Mouse (Mus musculus) hindbrain, postnatal 0 days (tissue): ENCODE measurements at regions not wholly inside any gene's neighbourhood (a gene's known extent, or its start where the extent isn't known, plus 50 kb on each side); places are given as distances from the start of the nearest gene placed in this dataset.

Experiments used
- ATAC-seq: fragments of 200-750 bp; cut with Nextera tagmentation; 2 replicates; pipeline ENCODE4 v1.8.0; 2017; ENCODE audit warnings: mild to moderate bottlenecking, moderate TSS enrichment, moderate library complexity
- DNase-seq: peaks from one replicate; pipeline ENCODE4 v3.0.0-alpha.2; 2015; ENCODE audit warnings: low spot score
- H3K27ac ChIP-seq: fragments of 300-500 bp; sonication (generic); 2 replicates; pipeline ENCODE4 v1.5.1; 2014; ENCODE audit warnings: mild to moderate bottlenecking
- H3K27me3 ChIP-seq: fragments of 300-500 bp; sonication (generic); 2 replicates; pipeline ENCODE4 v1.6.1; 2014; ENCODE audit warnings: low read length, mixed read lengths; ENCODE audit not compliant: insufficient read depth
- H3K36me3 ChIP-seq: fragments of 300-500 bp; sonication (generic); 2 replicates; pipeline ENCODE4 v1.6.1; 2014; ENCODE audit warnings: low read length, mixed read lengths; ENCODE audit not compliant: insufficient read depth
- H3K4me1 ChIP-seq: fragments of 300-500 bp; sonication (generic); 2 replicates; pipeline ENCODE4 v1.6.1; 2014; ENCODE audit warnings: antibody characterized with exemption, low read length, mixed read lengths; ENCODE audit not compliant: insufficient read depth
- H3K4me2 ChIP-seq: fragments of 300-500 bp; sonication (generic); 2 replicates; pipeline ENCODE4 v1.6.1; 2014; ENCODE audit warnings: low read depth, mild to moderate bottlenecking, low read length, moderate library complexity, mixed read lengths
- H3K4me3 ChIP-seq: fragments of 300-500 bp; sonication (generic); 2 replicates; pipeline ENCODE4 v1.5.1; 2014; ENCODE audit warnings: low read length
- H3K9ac ChIP-seq: fragments of 300-500 bp; sonication (generic); replicated peaks from 2 replicates; pipeline ENCODE4 v1.6.1; 2014; ENCODE audit warnings: mild to moderate bottlenecking, low read length, moderate library complexity, mixed read lengths
- H3K9me3 ChIP-seq: fragments of 300-500 bp; sonication (generic); 2 replicates; pipeline ENCODE4 v1.6.1; 2016; ENCODE audit warnings: low read length, mixed read lengths
- CTCF ChIP-seq: IDR thresholded peaks from 2 replicates; pipeline ENCODE4 v1.5.1; 2016; ENCODE audit warnings: antibody characterized with exemption, control low read depth, low read depth
- WGBS: fragments of 180-500 bp; shearing (Covaris S2); extraction: QIAGEN DNeasy Blood & Tissue Kit; methylation state at CpG from one replicate; pipeline ENCODE4 v1.1.7; 2014; 5-methylcytosine and 5-hydroxymethylcytosine counted together

GRCm38 (mm10) chr13:97548527-97548977 lies 211.9 kb downstream of the Gm10260 start:
- Histone ChIP-seq H3K27ac (peak overlapping the region; percentile 60; the same call in 1 of the 2 replicates), H3K9ac (no peak overlapping the region), H3K27me3 (no peaks in the 10 kb centered on the region), H3K9me3 (no peaks in the 10 kb centered on the region), H3K4me1 (peaks cover 6% of the 10 kb centered on the region; the same call in 1 of the 2 replicates), H3K4me2 (no peak overlapping the region), H3K36me3 (no peaks in the 10 kb centered on the region), H3K4me3 (no peak overlapping the region)
- DNase-seq (peak; percentile 31), ATAC-seq (no peak)
- WGBS = 26% methylated on average over 9 of the region's 9 CpGs
- no peak for TF ChIP-seq CTCF

- H3K36me3 ChIP-seq = no peaks in the 10 kb centered on the region
- H3K9me3 ChIP-seq = no peaks in the 10 kb centered on the region
- H3K27me3 ChIP-seq = no peaks in the 10 kb centered on the region
- H3K9ac ChIP-seq = no peak overlapping the region
- H3K27ac ChIP-seq = 0 out of 2 replicates have a peak overlapping the region, but pooled peaks have one; percentile 32
- no peak overlapping the region for H3K4me3 ChIP-seq
- peaks cover 6% of the 10 kb centered on the region; the same call in 1 of the 2 replicates for H3K4me1 ChIP-seq
- WGBS = 52% methylated on average over 5 of the region's 5 CpGs
- ATAC-seq (no peak), DNase-seq (no peak)
- H3K4me2 ChIP-seq = no peak overlapping the region
- no peak for TF ChIP-seq CTCF
These were observed 213.5 kb downstream of the Gm10260 start for GRCm38 (mm10) chr13:97546936-97547335.

- H3K9me3 ChIP-seq = no peaks in the 10 kb centered on the region
- no peaks in the 10 kb centered on the region for H3K27me3 ChIP-seq
- no peak overlapping the region for H3K4me3 ChIP-seq
- no peaks in the 10 kb centered on the region for H3K36me3 ChIP-seq
- WGBS = 17% methylated on average over 9 of the region's 9 CpGs
- peak; percentile 85 for ATAC-seq
- H3K9ac ChIP-seq = no peak overlapping the region
- peak overlapping the region; percentile 26; the same call in 1 of the 2 replicates for H3K27ac ChIP-seq
- TF ChIP-seq CTCF = no peak
- DNase-seq = peak; percentile 82
- H3K4me1 ChIP-seq = peaks cover 6% of the 10 kb centered on the region; the same call in 1 of the 2 replicates
- no peak overlapping the region for H3K4me2 ChIP-seq
These were observed 214.4 kb downstream of the Gm10260 start for GRCm38 (mm10) chr13:97545971-97546454.

DNA sequence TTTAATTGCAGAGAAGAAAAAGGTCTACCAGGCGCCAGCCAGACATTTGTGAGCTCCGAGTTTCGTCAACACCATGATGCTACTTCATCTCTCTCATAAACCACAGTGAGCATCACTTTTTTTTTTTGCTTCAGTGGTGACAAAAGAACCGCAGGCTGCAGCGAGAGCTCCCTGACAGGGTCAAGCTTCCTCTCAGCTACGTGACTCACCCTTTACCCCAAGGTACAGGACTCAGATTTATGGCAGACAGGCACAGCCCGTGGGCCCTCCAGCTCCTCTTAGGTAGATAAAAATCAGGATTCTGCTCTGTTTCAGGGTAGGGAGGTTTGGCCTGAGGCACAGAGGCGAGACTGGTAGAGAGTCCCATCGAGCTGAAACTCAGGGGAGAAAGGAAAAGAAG lies 220.7 kb downstream of the Gm10260 start:
- H3K9me3 ChIP-seq = no peaks in the 10 kb centered on the region
- ATAC-seq (no peak), DNase-seq (no peak)
- H3K4me2 ChIP-seq = no peak overlapping the region
- peaks cover 9% of the 10 kb centered on the region for H3K4me1 ChIP-seq
- H3K27ac ChIP-seq = no peak overlapping the region
- 57% methylated on average over 9 of the region's 9 CpGs for WGBS
- H3K9ac ChIP-seq = no peak overlapping the region
- no peaks in the 10 kb centered on the region for H3K27me3 ChIP-seq
- no peak for TF ChIP-seq CTCF
- H3K36me3 ChIP-seq = no peaks in the 10 kb centered on the region
- H3K4me3 ChIP-seq = no peak overlapping the region

GRCm38 (mm10) chr13:97538441-97538840 lies 222.0 kb downstream of the Gm10260 start:
- Histone ChIP-seq H3K9ac (no peak overlapping the region), H3K27me3 (no peaks in the 10 kb centered on the region), H3K4me1 (peaks cover 9% of the 10 kb centered on the region), H3K4me2 (0 out of 2 replicates have a peak overlapping the region, but pooled peaks have one; percentile 23), H3K9me3 (no peaks in the 10 kb centered on the region), H3K4me3 (peak overlapping the region; percentile 20), H3K36me3 (no peaks in the 10 kb centered on the region), H3K27ac (no peak overlapping the region)
- peak; percentile 27; the same call in 1 of the 2 replicates for ATAC-seq
- peak; percentile 57 for DNase-seq
- WGBS = 87% methylated on average over 7 of the region's 7 CpGs
- TF ChIP-seq CTCF = no peak

DNA sequence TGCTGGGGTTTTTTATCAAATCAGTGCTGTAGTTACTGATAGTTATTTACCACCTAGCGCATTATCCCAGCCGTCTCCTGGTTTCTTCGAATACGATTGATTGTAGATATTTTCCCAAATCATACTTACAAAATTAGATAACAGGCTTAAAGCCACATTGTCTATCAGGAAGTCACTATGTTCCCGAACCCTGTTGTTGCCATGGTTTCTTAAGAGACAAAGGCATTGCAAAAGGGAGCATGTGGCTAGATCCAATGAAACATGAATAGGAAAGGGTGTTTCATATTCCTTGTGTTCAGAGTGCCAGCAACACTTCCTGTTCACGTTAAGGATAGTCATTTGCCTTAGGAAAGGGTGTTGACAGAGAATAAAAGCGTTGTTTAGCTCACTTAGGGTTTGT lies 222.7 kb downstream of the Gm10260 start:
- Histone ChIP-seq H3K4me3 (no peak overlapping the region), H3K36me3 (no peaks in the 10 kb centered on the region), H3K27me3 (no peaks in the 10 kb centered on the region), H3K27ac (no peak overlapping the region), H3K9ac (no peak overlapping the region), H3K4me1 (peaks cover 9% of the 10 kb centered on the region), H3K9me3 (no peaks in the 10 kb centered on the region), H3K4me2 (0 out of 2 replicates have a peak overlapping the region, but pooled peaks have one; percentile 23)
- TF ChIP-seq CTCF = no peak
- DNase-seq (peak; percentile 14), ATAC-seq (no peak)
- WGBS = 59% methylated on average over 7 of the region's 7 CpGs

GRCm38 (mm10) chr13:97537206-97537605 lies 223.2 kb downstream of the Gm10260 start:
- H3K36me3 ChIP-seq = no peaks in the 10 kb centered on the region
- H3K4me3 ChIP-seq = no peak overlapping the region
- peaks cover 9% of the 10 kb centered on the region for H3K4me1 ChIP-seq
- no peak overlapping the region for H3K27ac ChIP-seq
- ATAC-seq (no peak), DNase-seq (peak; percentile 55)
- 46% methylated on average over 11 of the region's 11 CpGs for WGBS
- H3K27me3 ChIP-seq = no peaks in the 10 kb centered on the region
- H3K4me2 ChIP-seq = no peak overlapping the region
- no peak for TF ChIP-seq CTCF
- H3K9ac ChIP-seq = no peak overlapping the region
- H3K9me3 ChIP-seq = no peaks in the 10 kb centered on the region
